Mouse (Mus musculus) kidney, postnatal 36 days (tissue): ENCODE data around the gene Dnajb1.
A peak's percentile ranks its signal among the peaks of the same experiment; 100 is the strongest.
"Not testable (repeated sequence)": the region's sequence is repeated elsewhere in the genome, so short reads cannot be mapped to it uniquely, and the experiment has no call there.

Experiments used
- DNase-seq, 2 experiments: peaks; one replicate each; pipeline ENCODE4 v3.0.0; 2021 to 2022; ENCODE audit warnings: mixed read lengths in 2 of 2

The Dnajb1 gene

GRCm38 (mm10) chr8:83607661-83608397 lies at the start of gene Dnajb1, which contains the start of gene Tecr:
Dnajb1 (plus strand) TSS chr8:83608193.
Tecr (minus strand) TSS chr8:83607971.
- peak; percentile 100 for DNase-seq

GRCm38 (mm10) chr8:83562669-83563068 lies 45.3 kb upstream of the Dnajb1 start:
- no peak for DNase-seq

- no peak for DNase-seq
Measured at GRCm38 (mm10) chr8:83563246-83563645, 44.7 kb upstream of the Dnajb1 start.

DNA sequence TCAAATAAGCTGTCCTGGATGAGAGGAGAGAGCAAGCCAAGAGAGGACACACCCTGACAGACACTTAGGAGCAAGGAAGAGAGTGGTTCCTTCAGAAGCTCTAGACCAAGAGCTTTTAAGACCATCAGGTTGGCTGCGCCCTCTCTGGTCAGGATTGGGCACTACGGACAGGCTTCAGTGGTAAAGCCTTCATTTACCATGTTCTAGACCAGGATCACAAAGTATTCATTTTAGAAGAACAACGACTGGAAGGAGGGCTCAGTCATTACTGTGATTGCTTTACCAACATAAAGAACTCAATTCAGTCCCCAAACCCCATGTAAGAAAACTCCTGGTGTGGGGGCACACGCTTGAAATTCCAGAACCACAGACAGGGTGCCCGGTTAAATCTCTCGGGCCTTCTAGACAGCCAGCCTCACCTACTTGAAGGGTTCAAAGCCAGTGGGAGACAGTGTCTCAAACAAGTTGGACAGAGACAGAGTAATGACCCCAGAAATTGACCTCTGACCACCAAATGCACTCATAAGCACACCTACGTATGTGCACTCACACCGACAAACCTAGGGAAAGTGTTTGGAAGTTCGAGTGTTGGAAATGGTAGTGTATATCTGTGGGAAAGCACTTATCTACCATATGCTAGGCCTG lies 42.1 kb upstream of the Dnajb1 start:
- peak in 1 of 2 experiments; percentile 44 for DNase-seq

GRCm38 (mm10) chr8:83566469-83567395 lies 41.3 kb upstream of the Dnajb1 start, which contains the start of gene Ndufb7:
Ndufb7 (plus strand) TSS chr8:83566671.
- peak; percentile 96 to 98 for DNase-seq

- no peak for DNase-seq
Measured at GRCm38 (mm10) chr8:83567668-83568067, 40.3 kb upstream of the Dnajb1 start.

- no peak for DNase-seq
Measured at GRCm38 (mm10) chr8:83568128-83568527, 39.9 kb upstream of the Dnajb1 start.

DNA sequence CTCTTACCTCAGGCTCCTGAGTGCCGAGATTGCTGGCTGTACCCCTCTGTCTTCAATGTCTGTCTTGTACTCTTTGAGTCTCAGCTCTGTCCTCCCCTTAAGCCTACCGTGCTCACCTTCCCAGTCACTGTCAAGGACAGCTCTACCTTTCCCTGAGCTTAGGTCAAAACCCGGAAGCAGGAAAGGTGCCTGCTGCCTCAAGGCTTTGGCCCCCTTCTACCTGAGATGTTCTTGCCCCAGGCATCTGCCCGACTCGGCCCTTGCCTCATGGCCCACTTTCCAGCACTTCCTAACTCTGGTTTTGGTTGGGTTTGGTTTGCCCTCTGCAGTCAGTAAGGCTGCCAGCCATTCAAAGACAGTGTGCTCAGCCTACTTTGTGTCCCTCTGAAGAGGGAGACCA lies 39.2 kb upstream of the Dnajb1 start:
- no peak for DNase-seq

- no peak for DNase-seq
Measured at GRCm38 (mm10) chr8:83569165-83569564, 38.8 kb upstream of the Dnajb1 start.

GRCm38 (mm10) chr8:83570272-83571000 lies 37.6 kb upstream of the Dnajb1 start:
- DNase-seq, result no peak

DNA sequence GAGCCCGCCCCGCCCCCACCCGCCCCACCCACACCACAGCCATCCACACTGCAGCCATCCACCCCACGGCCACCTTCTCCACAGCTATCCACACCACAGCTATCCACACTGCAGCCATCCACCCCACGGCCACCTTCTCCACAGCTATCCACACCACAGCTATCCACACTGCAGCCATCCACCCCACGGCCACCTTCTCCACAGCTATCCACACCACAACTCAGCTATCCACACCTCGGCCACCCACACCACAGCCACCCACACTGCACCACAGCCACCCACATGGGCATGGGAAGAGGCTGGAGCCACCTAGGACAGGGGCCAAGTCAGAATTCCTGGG lies 37.0 kb upstream of the Dnajb1 start:
- not testable (repeated sequence) for DNase-seq

DNA sequence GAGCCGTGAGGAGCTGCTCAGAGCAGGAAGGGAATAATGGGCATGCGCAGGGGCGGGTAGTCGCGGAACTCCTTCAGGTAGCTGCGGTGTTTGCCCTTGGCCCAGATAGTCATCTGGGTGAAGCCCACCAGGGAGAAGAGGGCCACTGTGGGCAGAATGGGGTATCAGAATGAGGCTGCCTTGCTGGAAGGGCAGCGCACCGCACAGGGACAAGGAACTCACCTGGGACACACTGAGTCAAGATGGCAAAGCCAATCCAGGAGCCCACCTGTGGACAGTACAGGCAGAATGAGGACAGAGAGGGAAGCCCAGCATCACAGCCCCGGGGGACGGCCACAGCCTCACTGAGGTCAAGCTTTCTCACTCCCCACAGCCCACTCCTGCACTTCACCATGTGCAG lies 36.2 kb upstream of the Dnajb1 start:
- DNase-seq, result no peak

DNA sequence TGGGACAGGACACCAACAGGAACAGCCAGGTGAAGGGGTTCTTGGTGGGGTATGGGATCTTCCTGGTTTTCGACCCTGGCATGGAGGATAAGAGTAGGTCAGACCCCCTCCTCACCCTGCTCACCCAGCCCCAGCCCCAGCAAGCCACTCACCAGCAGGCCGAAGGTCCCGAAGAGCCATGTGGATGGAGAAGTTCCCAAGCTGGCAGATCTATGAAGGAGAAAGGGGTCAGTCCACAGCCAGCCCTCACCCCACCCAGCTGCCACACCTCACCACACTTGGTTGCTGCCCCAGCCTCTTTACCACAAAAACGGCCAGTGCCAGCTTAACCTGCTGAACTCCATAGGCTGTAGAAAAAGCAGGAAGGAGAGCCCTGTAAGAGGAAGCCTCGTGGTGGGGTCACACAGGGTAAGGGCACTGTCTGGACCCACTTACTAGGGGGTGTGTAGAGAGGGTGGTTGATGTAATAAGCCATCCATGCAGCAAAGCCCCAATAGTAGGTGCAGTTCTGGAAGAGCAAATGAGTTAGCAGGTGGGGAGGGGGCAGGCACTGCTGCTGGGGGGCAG lies 35.7 kb upstream of the Dnajb1 start:
- DNase-seq, result no peak

- DNase-seq, result peak in 1 of 2 experiments; percentile 48
Measured at GRCm38 (mm10) chr8:83573140-83573875, 34.7 kb upstream of the Dnajb1 start.

- DNase-seq, result peak in 1 of 2 experiments; percentile 50
Measured at GRCm38 (mm10) chr8:83574631-83575315, 33.2 kb upstream of the Dnajb1 start.

DNA sequence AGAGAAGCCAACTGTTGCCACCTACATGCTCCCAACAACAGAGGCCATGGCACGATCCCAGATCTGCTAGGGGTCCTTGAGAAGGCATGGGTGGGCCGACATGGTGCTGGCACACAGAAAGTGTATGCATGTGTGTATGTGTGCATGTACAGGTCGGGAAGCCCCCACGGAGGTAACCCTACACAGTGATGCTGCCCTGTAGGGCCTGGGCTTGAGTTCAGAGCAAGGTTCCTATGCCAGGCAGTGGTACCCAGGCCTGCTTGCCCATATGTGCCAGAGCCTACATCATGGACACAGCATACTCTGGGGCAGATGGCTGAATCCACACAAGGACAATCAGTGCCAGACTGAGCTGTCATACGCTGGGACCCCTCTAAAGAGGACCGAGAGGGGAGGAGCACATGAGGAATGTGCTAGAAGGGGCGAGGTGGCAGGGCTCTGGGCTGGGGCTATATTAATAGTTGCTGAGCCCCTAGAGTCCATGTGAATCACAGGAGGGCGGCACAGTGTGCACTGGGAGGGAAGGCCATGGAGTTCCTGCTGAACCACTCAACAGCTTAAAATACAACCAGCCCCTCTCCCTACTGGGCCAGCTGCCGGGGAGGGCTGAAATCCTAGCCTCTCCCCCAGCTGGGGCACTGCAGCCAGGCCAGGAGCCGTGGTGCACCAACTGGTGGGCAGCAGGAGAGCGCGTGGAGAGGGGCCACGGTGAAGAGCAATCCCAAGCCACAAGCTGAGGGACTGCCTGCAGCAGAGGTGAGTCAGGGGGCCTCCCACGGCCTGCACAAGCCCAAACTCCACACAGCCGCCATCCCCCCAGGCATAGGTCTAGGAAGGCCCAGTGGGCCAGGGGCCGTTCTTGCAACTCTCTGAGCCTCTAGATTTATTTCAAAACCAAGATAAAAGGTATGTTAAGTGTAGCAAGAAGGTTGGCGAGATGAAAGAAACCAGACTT lies 32.2 kb upstream of the Dnajb1 start:
- peak in 1 of 2 experiments; percentile 38 for DNase-seq

DNA sequence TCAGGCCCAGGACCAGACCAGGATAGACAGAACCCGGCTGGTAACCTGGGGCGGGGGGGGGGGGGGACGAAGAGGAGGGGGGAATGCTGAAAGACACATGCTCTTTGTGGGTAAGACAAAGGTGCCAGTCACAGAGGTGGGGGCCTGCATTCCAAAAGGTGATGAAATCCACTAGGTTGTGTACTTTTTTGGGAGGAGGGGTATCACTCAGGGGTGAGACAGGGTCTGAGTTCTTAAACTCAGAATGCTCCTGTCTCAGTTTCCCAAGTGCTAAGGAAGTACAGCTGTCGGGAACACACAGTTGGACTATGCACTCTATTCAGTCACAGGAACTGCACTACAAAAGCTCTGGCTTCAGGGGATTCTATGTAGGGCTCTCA lies 31.5 kb upstream of the Dnajb1 start:
- DNase-seq, result no peak

- no peak for DNase-seq
Measured at GRCm38 (mm10) chr8:83576921-83577320, 31.1 kb upstream of the Dnajb1 start.

- DNase-seq, result peak in 1 of 2 experiments; percentile 41
Measured at GRCm38 (mm10) chr8:83577384-83577791, 30.6 kb upstream of the Dnajb1 start.
